Mouse (Mus musculus): ENCODE measurements around the gene Slc16a7. TPM values are rescaled to one million over a fixed set of nuclear protein-coding genes. Genes with fewer than 3 reads are reported as not detected.

Gene Slc16a7
- polyA plus RNA-seq, 1 experiment from 2014 or later = 10.1 TPM

DNA sequence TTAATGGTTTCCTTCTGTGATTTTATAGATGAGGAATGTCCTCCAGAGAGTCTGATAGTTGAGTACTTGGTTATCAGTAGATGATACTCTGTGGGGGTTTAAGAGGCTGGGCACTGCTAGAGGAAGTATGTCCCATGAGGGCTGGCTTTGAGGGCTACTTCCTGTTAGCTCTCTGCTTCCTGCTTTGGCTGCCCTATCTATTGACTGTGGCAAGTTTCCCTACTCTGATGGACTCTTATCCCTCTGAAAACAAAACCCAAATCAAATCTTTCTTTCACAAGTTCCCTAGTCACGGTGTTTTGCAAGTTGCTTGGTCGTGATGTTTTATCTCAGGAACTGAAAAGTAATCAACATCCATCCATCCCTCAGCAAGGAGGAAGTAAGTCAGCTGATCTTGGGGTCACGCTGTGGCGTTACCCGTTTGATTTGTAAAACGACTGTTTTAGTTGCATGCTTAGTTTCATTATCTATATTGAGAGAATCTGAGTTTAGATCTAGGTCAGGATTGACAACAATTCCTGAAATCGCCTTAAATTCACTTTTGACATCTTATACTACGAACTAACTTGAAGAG lies 19.1 kb downstream of the Slc16a7 start:
- Histone ChIP-seq H3K36me3 (ENCODE audit: control insufficient read depth, insufficient read depth, low read length) (no peaks in the 10 kb centered on the region), H3K4me1 (ENCODE audit: control insufficient read depth, insufficient read depth, low read length) (0 out of 2 replicates have a peak, but pooled peaks cover 6% of the 10 kb centered on the region), H3K27me3 (ENCODE audit: control insufficient read depth, insufficient read depth, low read length) (no peaks in the 10 kb centered on the region), H3K9ac (ENCODE audit: low read length) (no peak overlapping the region), H3K9me3 (replicated peaks; ENCODE audit: control insufficient read depth, low read length) (no peaks in the 10 kb centered on the region), H3K27ac (ENCODE audit: low read length) (no peak overlapping the region), H3K4me2 (ENCODE audit: low read depth, low read length) (no peak overlapping the region), H3K4me3 (replicated peaks; ENCODE audit: low read length) (no peak overlapping the region)
- no peak for ATAC-seq (ENCODE audit: insufficient read depth, low FRiP score)
- 66% methylated on average over 8 of the region's 8 CpGs for WGBS

DNA sequence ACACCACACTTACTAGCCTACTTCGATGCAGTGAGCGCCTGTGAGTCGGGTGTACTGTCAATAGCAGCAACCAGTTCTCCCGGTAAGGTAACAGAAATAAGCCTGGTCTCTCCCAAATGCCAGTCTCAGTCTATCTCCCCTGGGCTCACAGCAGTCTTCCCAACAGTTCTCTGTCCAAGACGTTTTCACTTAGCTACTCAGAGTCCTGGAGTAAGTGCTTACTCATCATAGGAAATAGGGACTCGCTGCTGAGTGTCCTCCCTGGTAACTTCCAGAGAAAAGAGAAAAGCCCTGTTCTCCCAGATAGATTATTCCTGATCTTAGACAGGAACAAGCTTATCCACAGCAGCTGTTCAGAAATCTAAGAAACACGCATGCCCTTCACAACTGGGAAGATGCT lies 30.8 kb downstream of the Slc16a7 start:
- Histone ChIP-seq H3K9me3 (replicated peaks; ENCODE audit: control insufficient read depth, low read length) (no peaks in the 10 kb centered on the region), H3K9ac (ENCODE audit: low read length) (no peak overlapping the region), H3K4me1 (ENCODE audit: control insufficient read depth, insufficient read depth, low read length) (0 out of 2 replicates have a peak, but pooled peaks cover 2% of the 10 kb centered on the region), H3K36me3 (ENCODE audit: control insufficient read depth, insufficient read depth, low read length) (no peaks in the 10 kb centered on the region), H3K27me3 (ENCODE audit: control insufficient read depth, insufficient read depth, low read length) (no peaks in the 10 kb centered on the region), H3K4me2 (ENCODE audit: low read depth, low read length) (no peak overlapping the region), H3K27ac (ENCODE audit: low read length) (no peak overlapping the region), H3K4me3 (replicated peaks; ENCODE audit: low read length) (no peak overlapping the region)
- ATAC-seq (ENCODE audit: insufficient read depth, low FRiP score) = no peak
- 80% methylated on average over 7 of the region's 7 CpGs for WGBS

DNA sequence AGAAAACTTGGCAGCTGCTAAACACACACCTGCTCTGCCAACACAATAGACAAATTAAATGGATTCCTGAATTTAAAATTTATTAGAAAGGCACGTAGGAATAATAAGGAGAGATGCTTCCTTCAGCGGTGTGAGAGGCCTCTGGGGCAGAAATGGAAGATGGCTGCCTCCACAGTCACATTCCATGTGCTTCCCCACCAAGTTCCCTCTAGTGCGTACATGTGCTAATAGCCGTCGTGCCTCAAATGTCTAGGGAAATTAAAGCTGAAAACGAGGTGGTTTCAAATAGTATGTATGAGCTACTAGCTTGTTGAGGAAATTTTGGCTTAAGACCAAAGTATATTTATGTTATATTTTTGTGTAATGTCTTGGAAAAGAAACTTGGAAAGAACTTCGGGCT lies 36.5 kb downstream of the Slc16a7 start:
- Histone ChIP-seq H3K9me3 (replicated peaks; ENCODE audit: control insufficient read depth, low read length) (no peaks in the 10 kb centered on the region; the same call in 1 of the 2 replicates), H3K9ac (ENCODE audit: low read length) (no peak overlapping the region), H3K27me3 (ENCODE audit: control insufficient read depth, insufficient read depth, low read length) (no peaks in the 10 kb centered on the region), H3K4me1 (ENCODE audit: control insufficient read depth, insufficient read depth, low read length) (no peaks in the 10 kb centered on the region), H3K36me3 (ENCODE audit: control insufficient read depth, insufficient read depth, low read length) (no peaks in the 10 kb centered on the region), H3K27ac (ENCODE audit: low read length) (no peak overlapping the region), H3K4me2 (ENCODE audit: low read depth, low read length) (no peak overlapping the region), H3K4me3 (replicated peaks; ENCODE audit: low read length) (no peak overlapping the region)
- no peak for ATAC-seq (ENCODE audit: insufficient read depth, low FRiP score)
- 71% methylated on average over 7 of the region's 7 CpGs for WGBS

GRCm38 (mm10) chr10:125348171-125348570 lies 41.1 kb downstream of the Slc16a7 start:
- WGBS = 77% methylated on average over 3 of the region's 3 CpGs
- no peak overlapping the region for H3K4me2 ChIP-seq (ENCODE audit: low read depth, low read length)
- H3K9me3 ChIP-seq (replicated peaks; ENCODE audit: control insufficient read depth, low read length) = no peaks in the 10 kb centered on the region; the same call in 1 of the 2 replicates
- H3K9ac ChIP-seq (ENCODE audit: low read length) = no peak overlapping the region
- no peaks in the 10 kb centered on the region for H3K27me3 ChIP-seq (ENCODE audit: control insufficient read depth, insufficient read depth, low read length)
- H3K36me3 ChIP-seq (ENCODE audit: control insufficient read depth, insufficient read depth, low read length) = no peaks in the 10 kb centered on the region
- no peak overlapping the region for H3K27ac ChIP-seq (ENCODE audit: low read length)
- no peaks in the 10 kb centered on the region for H3K4me1 ChIP-seq (ENCODE audit: control insufficient read depth, insufficient read depth, low read length)
- no peak for ATAC-seq (ENCODE audit: insufficient read depth, low FRiP score)
- H3K4me3 ChIP-seq (replicated peaks; ENCODE audit: low read length) = no peak overlapping the region

DNA sequence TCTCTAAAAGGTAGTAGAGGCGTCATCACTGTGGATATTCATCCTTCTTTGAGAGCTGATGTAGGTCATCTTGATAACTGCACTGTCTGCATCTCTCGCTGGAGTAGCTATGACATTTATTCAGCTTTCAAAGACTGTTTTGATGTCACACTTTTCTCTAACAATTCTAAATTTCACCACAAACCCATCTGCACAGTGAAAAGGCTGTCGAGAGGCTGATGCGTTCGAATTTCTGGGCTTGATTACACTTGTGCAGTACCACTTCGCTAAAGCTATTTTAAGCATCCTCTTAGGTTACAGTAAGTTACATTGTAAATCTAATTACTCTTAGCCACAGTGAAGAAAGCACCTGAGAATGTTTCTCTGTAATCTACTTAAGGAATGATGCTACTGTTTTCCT lies 42.1 kb downstream of the Slc16a7 start:
- no peak overlapping the region for H3K27ac ChIP-seq (ENCODE audit: low read length)
- no peaks in the 10 kb centered on the region for H3K36me3 ChIP-seq (ENCODE audit: control insufficient read depth, insufficient read depth, low read length)
- H3K9me3 ChIP-seq (replicated peaks; ENCODE audit: control insufficient read depth, low read length) = no peaks in the 10 kb centered on the region; the same call in 1 of the 2 replicates
- ATAC-seq (ENCODE audit: insufficient read depth, low FRiP score) = no peak
- 83% methylated on average over 6 of the region's 6 CpGs for WGBS
- H3K4me3 ChIP-seq (replicated peaks; ENCODE audit: low read length) = no peak overlapping the region
- no peaks in the 10 kb centered on the region for H3K4me1 ChIP-seq (ENCODE audit: control insufficient read depth, insufficient read depth, low read length)
- no peak overlapping the region for H3K9ac ChIP-seq (ENCODE audit: low read length)
- no peak overlapping the region for H3K4me2 ChIP-seq (ENCODE audit: low read depth, low read length)
- H3K27me3 ChIP-seq (ENCODE audit: control insufficient read depth, insufficient read depth, low read length) = no peaks in the 10 kb centered on the region

GRCm38 (mm10) chr10:125346364-125346763 lies 42.9 kb downstream of the Slc16a7 start:
- Histone ChIP-seq H3K36me3 (ENCODE audit: control insufficient read depth, insufficient read depth, low read length) (no peaks in the 10 kb centered on the region), H3K4me2 (ENCODE audit: low read depth, low read length) (no peak overlapping the region), H3K4me3 (replicated peaks; ENCODE audit: low read length) (no peak overlapping the region), H3K9me3 (replicated peaks; ENCODE audit: control insufficient read depth, low read length) (no peaks in the 10 kb centered on the region; the same call in 1 of the 2 replicates), H3K27ac (ENCODE audit: low read length) (no peak overlapping the region), H3K4me1 (ENCODE audit: control insufficient read depth, insufficient read depth, low read length) (no peaks in the 10 kb centered on the region), H3K9ac (ENCODE audit: low read length) (no peak overlapping the region), H3K27me3 (ENCODE audit: control insufficient read depth, insufficient read depth, low read length) (no peaks in the 10 kb centered on the region)
- ATAC-seq (ENCODE audit: insufficient read depth, low FRiP score) = no peak
- 57% methylated on average over 4 of the region's 4 CpGs for WGBS

DNA sequence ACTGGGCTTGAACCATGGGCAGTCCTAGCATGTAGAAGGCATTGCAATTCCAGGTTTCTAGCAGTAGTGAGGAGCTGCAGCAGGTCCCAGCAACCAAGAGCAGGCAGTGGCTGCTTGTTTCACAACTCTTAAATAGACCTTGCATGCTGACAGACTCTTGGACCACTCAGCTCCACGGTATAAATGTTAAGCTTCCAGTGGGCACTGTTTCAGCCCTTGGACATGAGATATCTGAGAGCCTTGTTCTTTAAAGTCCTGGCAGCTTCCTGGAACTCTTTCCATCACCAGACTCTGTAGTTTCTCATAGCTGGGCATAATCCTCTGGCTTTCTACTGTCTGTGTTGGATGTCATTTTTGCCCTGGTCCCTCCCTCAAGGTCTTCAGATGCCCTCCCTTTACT lies 43.7 kb downstream of the Slc16a7 start:
- H3K9ac ChIP-seq (ENCODE audit: low read length) = no peak overlapping the region
- no peaks in the 10 kb centered on the region for H3K27me3 ChIP-seq (ENCODE audit: control insufficient read depth, insufficient read depth, low read length)
- ATAC-seq (ENCODE audit: insufficient read depth, low FRiP score) = no peak
- H3K27ac ChIP-seq (ENCODE audit: low read length) = no peak overlapping the region
- 77% methylated on average over 1 of the region's 1 CpGs for WGBS
- H3K36me3 ChIP-seq (ENCODE audit: control insufficient read depth, insufficient read depth, low read length) = no peaks in the 10 kb centered on the region
- H3K4me3 ChIP-seq (replicated peaks; ENCODE audit: low read length) = no peak overlapping the region
- no peaks in the 10 kb centered on the region for H3K4me1 ChIP-seq (ENCODE audit: control insufficient read depth, insufficient read depth, low read length)
- H3K9me3 ChIP-seq (replicated peaks; ENCODE audit: control insufficient read depth, low read length) = no peaks in the 10 kb centered on the region; the same call in 1 of the 2 replicates
- H3K4me2 ChIP-seq (ENCODE audit: low read depth, low read length) = no peak overlapping the region

GRCm38 (mm10) chr10:125342204-125342603 lies 47.1 kb downstream of the Slc16a7 start:
- no peaks in the 10 kb centered on the region for H3K9me3 ChIP-seq (replicated peaks; ENCODE audit: control insufficient read depth, low read length)
- no peaks in the 10 kb centered on the region; the same call in 1 of the 2 replicates for H3K4me1 ChIP-seq (ENCODE audit: control insufficient read depth, insufficient read depth, low read length)
- no peaks in the 10 kb centered on the region for H3K36me3 ChIP-seq (ENCODE audit: control insufficient read depth, insufficient read depth, low read length)
- H3K9ac ChIP-seq (ENCODE audit: low read length) = no peak overlapping the region
- H3K27me3 ChIP-seq (ENCODE audit: control insufficient read depth, insufficient read depth, low read length) = no peaks in the 10 kb centered on the region
- H3K27ac ChIP-seq (ENCODE audit: low read length) = no peak overlapping the region
- no peak overlapping the region for H3K4me2 ChIP-seq (ENCODE audit: low read depth, low read length)
- no peak overlapping the region for H3K4me3 ChIP-seq (replicated peaks; ENCODE audit: low read length)
- no peak for ATAC-seq (ENCODE audit: insufficient read depth, low FRiP score)
- WGBS = 61% methylated on average over 7 of the region's 7 CpGs

GRCm38 (mm10) chr10:125333799-125334198 lies 55.5 kb downstream of the Slc16a7 start:
- Histone ChIP-seq H3K36me3 (ENCODE audit: control insufficient read depth, insufficient read depth, low read length) (no peaks in the 10 kb centered on the region), H3K9me3 (replicated peaks; ENCODE audit: control insufficient read depth, low read length) (no peaks in the 10 kb centered on the region), H3K27ac (ENCODE audit: low read length) (no peak overlapping the region), H3K27me3 (ENCODE audit: control insufficient read depth, insufficient read depth, low read length) (no peaks in the 10 kb centered on the region), H3K4me1 (ENCODE audit: control insufficient read depth, insufficient read depth, low read length) (peaks cover 4% of the 10 kb centered on the region), H3K9ac (ENCODE audit: low read length) (no peak overlapping the region), H3K4me3 (replicated peaks; ENCODE audit: low read length) (no peak overlapping the region), H3K4me2 (ENCODE audit: low read depth, low read length) (no peak overlapping the region)
- no peak for ATAC-seq (ENCODE audit: insufficient read depth, low FRiP score)
- WGBS = 89% methylated on average over 5 of the region's 5 CpGs
